Mouse (Mus musculus): ENCODE measurements around the gene Esyt2.

Gene Esyt2

DNA sequence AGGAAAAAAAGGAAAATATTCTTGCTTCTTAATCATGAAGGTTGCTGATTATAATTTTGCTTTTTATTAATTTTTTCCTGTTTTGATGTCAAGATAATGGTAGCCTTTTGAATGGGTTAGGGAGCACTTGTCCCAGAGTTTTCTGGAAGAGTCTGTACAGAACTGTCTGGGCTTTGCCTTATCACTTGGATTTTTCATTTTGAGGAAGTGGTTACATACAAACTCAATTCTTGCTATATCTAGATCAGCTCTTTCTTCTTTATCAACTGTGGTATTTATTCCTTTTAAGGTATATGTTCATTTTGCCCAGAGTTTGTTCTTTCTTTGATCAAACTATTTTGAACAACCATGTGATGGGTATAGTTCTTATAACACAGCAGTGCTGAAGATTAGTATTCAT lies 81.1 kb downstream of the Esyt2 start:
- no peak for DNase-seq (ENCODE audit: low read depth)

DNA sequence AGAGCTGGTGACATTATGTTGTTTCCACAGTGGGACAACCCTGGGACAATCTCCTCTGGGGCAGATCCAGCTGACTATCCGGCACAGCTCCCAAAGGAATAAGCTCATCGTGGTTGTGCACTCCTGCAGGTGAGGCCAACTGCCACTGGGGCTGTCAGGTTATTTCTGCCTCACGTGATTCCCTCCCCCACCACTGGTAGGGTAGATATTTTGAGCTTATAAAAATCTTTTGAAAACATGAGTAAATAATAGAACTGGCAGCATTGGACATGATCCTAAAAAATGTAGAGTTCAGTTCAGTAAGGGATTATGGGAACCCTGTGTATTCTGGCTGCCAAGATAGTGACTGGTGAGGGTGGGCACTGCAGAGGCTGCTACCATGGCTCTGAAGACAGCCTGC lies 85.9 kb downstream of the Esyt2 start:
- no peak for DNase-seq (ENCODE audit: low read depth)

DNA sequence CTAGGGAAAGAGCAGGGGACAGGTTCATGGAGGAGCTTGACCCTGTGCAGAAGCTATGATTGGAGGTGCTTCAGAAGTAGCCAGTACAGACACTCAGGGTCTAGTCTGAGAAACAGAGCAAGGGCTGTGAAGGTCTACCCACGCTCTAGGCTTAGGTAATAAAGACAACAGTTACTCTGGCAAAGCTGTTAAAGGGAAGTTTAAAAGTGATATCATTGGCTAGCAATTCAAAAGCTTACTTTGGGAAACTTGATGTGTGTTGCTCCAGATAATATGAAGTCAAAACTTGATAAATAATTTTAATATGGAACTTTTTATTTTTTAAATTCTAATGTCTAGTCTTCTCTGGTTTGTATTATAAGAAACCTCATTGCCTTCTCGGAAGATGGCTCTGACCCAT lies 86.3 kb downstream of the Esyt2 start:
- DNase-seq (ENCODE audit: low read depth): no peak

DNA sequence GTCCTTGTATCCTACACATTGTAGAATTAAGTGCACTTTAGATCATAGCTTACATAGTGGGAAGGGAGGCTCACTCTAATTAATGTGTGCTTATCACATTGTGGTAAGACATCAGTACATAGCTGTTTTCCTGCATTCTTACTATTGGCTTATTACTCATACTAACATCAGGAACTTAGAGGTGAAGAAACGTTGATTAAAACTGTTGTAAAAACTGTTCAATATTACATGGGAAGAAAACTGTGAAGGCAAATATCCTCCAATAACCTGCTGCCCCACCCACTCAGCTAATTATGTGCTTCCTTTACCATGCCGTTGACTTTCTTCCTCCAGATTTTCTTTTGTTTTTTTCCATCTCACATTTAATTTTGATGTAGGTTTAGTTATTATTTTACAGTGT lies 87.9 kb downstream of the Esyt2 start:
- no peak for DNase-seq (ENCODE audit: low read depth)

DNA sequence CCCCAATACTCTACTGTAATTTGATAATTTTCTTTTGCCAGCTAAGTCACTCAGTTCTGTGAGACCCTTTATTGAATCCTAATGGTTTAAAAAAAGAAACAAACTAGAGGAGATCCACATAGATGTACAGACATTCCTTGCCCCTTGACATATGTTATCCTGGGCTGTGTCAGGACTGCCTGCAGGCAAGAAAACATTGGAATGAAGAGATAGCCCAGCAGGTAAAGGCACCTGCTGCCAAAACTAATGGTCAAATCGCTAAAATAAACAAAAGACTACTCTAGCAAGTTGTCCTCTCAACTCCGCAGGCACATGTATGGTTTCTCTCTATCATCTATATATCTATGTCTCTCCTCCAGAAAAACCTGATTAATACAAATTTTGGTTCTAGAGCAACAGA lies 102.1 kb downstream of the Esyt2 start:
- DNase-seq (ENCODE audit: low read depth): no peak

DNA sequence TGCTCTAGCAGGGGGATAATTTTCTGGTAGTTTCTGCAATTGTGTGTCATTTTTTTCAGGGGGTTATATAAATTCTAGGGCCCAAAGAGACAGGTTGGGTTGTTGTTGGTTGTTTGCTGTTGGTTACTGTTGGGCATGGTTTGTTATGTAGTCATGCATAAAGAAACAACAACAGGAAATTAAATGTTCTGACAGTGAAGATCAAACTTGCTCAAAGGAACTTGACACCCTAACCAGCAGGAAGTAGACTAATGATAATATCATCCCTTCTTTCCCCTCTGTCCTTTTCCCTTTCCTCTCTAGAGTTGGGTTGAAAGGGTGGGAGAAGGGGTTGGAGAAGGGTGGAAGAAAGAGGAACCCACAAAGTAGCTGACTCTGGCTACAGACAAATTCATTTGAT lies 103.0 kb downstream of the Esyt2 start:
- DNase-seq (ENCODE audit: low read depth): no peak

DNA sequence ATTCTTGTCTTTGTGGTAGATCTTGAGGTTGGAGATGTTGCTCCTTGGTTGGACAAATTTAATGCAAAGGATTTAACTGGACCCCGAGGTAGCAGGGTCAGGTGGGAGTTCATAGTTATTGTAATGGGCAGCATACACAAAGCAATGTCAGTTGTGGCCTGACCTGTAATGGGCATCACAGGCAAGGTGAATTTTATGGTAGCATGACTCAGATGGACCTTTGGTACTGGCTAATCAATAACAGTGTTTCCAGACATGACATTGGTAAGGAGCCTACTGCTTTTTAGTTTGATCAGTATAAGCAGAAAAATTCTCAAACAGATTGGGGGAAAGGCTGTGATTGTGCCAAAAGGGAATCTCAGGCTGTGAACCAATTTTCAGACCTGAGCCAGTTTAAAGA lies 105.8 kb downstream of the Esyt2 start:
- no peak for DNase-seq (ENCODE audit: low read depth)

DNA sequence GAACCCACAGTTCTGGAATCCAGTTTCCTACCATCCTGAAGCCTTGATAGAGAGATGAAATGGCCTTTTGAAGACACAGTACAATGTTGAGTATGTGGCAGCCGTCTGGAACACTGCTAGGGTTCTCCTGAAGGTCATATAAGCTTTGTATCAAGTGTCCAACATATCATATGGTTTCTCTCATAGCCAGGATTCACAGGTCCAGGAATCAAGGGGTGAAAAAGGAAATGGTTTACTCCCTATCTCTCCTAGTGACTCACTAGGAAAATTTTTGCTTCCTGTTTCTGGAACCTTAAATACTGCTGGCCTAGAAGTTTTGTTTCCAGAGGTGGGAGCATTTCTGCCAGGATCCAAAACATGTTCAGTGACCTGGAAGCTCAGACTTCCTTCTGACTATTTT lies 108.9 kb downstream of the Esyt2 start:
- peak; percentile 10 for DNase-seq (ENCODE audit: low read depth)

DNA sequence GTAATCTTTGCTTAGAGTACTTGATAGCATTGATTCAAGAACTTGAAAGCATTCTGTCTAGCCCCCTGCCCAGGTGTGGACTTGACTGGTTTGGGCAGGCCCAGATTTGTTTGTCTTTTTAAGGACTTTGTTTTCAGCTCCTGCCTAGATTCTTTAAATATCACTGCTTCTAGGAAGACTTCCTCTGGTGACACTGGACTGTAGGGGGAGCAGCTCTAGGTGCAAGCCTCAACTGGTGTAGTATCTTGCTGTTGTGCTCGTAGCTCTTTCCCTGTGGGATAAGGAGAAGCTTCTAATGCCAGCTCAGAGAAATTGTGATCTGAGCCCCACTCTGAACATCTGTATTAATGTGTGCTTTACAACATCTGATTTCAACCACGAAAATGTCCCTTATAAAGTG lies 113.3 kb downstream of the Esyt2 start:
- no peak for DNase-seq (ENCODE audit: low read depth)

DNA sequence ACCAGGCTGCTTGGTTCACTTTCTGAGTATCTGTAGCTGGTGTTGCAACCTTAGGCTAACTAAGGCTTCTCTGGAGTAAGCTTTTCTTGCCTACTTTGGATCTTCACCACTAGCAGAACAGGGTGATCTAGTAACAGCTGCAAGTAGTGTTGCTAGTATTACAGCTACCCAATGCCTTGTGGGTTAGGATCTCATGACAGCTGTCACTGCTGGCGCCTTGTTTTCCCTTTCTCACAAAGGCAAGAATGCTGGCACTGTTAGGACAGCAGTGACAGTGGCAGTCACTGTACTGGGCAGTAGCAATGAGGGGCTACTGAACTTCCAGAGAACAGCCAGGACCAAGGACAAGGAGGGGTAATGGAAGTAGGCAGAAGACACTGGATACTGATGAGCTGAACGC lies 114.3 kb downstream of the Esyt2 start:
- DNase-seq (ENCODE audit: low read depth): no peak

DNA sequence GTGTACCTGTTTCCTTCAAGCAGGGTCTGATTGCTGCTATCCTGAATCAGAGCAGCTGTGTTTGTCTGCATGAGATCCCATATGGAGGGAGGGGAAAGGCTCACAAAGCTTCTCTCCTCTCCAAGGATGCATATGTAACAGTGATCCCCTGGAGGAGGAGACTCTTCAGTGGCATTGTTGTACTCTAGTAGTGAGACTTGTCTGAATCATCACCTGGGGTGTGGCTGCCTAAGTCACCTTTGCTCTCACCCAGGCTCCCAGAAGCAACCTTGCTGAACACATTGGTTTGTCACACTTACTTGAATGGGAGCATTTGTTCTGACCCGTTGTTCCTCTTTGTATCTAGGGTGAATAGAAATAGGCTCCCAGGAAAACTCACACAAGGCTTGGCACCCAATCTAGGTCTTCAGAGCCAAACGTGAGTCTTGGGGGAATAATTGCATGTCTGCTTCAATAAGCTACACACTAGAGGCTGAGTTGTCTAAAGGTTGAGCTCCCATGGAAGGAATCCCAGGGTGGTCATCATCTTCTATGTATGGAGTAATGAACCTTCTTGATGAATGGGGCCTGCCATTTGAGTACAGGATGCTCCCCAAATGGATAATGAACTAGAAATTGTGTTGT lies 115.2 kb downstream of the Esyt2 start:
- peak; percentile 49 for DNase-seq (ENCODE audit: low read depth)

DNA sequence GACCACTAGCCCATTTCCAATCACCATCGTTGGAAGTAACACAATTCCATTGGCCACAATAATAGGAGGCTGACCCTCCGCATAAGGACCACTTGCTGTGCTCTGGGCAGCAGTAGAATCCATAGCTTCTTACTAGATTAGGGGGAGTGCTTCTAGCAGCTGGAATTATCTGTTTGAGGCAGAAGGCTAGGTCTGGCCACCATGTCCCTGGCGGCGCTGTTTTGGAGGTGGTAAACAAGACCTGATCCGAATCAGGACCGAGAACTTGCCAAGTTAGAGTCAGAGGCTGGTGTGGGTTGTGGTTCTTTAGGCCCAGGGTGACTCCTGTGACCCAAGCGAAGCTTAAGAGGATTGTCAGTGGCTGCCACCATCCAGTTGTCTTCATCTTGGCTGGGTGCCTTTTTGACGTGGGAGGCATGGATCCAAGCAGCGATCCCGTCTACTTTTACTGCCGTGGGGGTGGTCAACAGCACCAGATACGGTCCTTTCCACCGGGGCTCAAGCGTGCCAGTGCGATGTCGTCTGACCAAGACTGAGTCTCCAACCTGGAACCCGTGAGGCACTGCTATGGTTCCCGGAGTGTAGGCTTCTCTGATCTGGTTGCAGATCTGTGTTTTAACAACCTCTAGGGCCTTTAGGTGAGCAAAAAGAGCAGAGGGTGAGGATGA lies 123.2 kb downstream of the Esyt2 start:
- peak; percentile 8 for DNase-seq (ENCODE audit: low read depth)

DNA sequence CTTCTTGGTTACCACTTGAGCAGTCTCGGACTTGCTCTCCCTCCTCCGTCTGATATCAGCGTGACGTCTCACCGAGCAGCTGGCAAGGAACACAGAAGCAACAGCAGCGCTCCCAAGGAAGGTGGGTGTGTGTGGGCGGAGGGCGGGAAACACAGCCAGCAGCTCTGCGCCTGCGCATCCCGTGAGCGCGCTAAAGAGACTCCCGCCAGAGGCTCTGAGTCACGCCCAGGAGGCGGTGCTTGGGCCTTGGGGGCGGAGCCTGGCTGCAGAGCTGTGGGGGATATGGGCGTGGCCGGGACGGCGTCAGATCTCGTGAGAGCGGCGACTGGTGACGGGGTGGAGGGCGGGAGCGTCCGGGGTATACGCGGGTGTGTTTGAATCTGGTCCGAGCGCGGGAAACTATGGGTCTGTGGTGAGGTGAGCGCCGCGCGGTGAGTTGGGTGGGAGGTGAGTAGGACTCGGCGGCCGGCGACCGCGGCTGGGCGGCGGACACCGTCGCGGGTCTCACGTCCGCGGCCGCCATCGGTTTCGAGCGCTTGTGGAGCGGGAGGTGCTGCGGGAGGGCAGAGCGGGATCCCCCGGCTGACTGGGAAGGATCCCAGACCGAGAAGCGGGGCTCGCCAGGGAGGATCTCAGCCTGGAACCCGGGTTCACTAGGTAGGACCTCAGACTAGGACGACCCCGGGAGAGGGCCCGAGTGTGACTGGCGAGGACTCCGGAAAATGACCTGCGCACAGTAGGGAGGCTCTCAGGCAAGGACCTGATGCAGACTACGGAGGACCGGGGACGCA lies 124.2 kb downstream of the Esyt2 start, which contains the start of gene Ncapg2:
Ncapg2 (plus strand) TSS at position 358 of the 791 bp plus-strand sequence.
- peak; percentile 100 for DNase-seq (ENCODE audit: low read depth)

DNA sequence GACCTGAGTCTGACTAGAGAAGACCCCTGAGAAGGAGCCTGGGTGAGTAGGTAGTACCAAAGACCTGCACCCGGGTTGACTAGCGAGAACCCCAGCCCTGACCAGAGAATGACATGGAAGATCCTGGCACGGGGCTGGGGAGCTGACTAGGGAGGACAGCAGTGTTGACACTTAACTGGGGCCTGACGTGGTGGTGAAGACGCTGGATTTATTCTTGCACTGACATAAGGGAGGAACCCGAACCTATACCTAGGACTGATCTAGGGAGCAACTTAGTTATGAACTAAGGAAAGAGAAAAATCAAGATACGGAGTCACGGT lies 124.8 kb downstream of the Esyt2 start:
- peak; percentile 20 for DNase-seq (ENCODE audit: low read depth)

DNA sequence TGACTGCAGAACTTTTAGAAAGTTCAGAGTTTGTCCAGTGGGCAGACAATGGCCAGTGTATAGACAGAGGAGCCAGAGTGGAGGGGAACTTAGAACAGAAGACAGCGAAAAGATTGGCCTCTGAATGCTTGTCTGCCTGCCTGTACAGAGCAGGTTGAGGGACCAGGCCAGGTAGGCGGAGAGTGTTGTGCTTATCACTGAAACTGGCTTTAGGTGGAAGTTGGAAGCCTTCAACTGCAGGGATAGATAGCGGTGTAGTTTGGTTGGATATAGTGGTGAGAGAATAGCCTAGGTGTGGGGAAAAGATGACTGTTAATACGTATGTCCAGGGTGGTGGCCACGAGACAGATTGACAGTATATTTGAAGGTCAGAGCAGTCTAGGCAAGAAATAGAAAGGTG lies 126.9 kb downstream of the Esyt2 start:
- DNase-seq (ENCODE audit: low read depth): no peak

DNA sequence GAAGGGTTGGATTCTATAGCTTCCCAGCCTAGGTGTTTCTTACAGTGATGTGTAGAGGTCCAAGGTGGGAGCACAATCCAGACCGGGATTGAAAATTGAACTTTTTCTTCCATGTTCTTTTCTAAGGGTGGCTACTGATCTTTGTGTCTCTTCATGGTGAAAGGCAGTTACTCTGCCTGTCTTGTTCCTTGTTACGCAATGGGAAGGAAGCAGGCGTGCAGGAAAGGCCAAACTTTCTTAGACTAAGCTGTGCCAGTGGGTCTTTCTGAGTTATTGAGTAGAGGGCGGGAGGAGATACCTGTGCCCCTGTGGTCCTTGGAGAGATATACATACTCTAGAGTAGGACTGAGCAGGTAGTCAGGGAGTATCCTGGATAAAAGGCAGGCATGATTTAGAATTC lies 133.9 kb downstream of the Esyt2 start:
- DNase-seq (ENCODE audit: low read depth): no peak

DNA sequence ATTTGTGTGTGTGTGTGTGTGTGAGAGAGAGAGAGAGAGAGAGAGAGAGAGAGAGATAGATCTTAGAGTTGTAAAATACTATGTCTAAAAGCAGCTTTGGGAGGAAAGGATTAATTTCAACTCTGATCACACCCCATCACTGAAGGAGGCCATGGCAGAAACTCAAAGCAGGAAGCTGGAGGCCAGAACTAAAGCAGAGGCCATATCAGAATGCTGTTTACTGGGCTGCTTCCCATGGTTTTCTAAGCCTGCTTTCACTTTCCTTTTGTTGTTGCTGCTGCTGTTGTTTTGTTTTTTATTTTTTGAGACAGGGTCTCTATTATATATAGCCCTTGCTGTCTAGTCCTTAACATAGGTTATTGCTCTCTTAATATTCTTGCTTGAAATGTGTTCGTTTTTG lies 135.5 kb downstream of the Esyt2 start:
- peak; percentile 11 for DNase-seq (ENCODE audit: low read depth)

DNA sequence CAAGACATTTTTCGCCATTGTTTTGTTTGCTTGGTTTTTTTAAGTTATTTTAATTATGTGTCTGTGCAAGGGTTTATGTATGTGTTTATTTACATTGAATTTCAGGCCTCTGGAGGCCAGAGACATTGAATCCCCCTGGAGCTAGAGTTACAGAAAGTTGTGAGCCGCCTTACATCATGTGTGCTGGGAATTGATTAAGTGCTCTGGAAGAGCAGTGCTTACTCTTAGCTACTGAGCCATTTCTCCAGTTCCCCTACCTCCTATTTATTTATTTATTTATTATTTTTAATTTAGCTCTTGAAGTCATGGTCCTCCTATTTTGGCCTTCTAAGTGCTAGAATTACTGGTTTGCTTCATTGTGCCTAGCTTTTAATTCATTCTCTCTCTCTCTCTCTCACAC lies 140.7 kb downstream of the Esyt2 start:
- DNase-seq (ENCODE audit: low read depth): no peak

DNA sequence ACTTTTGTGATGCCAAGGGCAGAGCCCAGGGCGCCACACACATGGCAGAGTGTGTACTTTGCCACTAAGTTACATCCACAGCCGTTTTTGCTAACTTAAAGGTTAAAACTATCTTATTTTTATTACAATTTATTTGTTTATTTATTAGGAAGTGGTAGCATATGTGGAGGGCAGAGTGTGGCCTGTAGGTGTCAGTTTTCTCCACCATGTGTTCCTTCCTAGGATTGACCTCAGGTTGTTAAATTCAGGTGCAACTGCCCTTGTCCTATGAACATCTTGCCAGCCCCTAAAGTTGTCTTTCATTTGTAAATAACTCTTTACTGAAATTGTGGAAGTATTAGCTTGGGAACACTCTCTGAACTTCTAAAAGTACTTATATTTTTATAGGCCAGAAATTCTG lies 144.4 kb downstream of the Esyt2 start:
- peak; percentile 30 for DNase-seq (ENCODE audit: low read depth)

DNA sequence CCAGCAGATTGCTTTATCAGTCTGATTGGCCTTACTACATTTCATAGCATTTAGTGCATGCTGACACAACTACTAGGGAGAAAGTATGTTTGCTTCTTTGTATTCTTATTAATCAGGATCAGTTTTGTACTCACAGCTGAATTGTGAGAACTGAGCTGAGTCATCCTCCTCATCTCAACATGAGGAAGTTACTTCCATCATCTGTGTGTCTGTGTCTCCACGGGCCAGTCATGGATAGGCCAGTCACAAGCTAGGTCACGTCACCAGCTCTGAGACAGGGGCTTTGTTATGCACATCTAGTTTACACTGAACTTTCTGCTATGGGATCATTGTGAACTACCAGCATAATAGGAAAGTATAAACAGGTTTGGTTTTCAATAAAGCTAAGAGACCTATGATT lies 152.7 kb downstream of the Esyt2 start:
- DNase-seq (ENCODE audit: low read depth): no peak

DNA sequence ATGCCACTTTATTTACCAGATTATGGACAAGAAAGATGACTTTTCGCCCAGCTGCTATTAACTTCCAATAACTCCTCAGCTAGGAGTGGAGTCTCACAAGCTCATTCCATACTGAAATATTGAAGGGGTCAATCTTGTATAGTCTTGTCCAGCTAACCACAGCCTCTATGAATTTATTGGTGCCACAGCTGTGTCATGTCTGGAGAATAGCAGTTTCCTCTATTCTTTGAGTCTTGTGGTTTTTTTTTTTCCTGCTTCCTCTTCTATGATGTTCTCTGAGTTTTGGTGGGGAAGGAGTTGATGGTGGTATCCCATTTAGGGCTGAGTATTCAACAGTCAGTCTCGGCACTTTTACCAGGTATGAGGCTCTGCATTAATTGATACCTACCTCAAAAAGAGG lies 154.2 kb downstream of the Esyt2 start:
- DNase-seq (ENCODE audit: low read depth): no peak

DNA sequence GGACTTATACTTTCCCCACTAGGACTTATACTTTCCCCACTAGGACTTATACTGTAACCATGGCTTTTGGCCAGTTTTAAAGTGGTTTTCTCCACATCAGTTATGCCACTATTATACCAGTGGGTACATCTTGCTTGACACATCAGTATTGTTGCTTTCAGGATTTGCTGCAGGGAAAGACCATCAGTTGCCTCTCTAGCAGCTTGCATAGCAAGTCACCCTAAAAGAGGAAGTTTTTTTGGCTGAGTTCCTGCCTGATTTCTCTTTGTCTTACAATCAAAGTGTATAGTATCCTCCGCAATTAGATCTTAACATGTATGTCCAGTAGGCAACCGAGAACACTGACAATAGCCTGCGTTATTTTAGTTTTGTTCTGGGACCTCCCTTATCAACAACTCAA lies 155.1 kb downstream of the Esyt2 start:
- DNase-seq (ENCODE audit: low read depth): no peak

DNA sequence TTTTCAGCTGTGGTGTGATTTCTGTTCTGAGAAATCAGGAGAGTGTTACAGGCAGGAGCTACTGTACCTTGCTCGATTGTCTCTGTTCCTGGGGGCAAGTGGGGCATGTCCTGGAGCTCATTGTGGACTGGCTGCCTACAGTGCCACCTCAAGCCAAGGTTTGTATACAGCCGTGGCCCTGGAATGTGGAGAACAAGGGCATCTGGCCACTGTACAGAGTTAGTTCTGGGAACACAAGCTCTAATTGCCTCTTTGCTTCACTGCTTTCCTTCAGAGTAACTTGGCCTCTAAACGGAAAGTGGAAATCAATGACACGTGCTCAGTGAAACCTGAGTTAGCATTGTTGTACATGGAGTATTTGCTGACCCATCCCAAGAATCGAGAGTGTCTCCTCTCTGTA lies 157.6 kb downstream of the Esyt2 start:
- no peak for DNase-seq (ENCODE audit: low read depth)

Data from NIH3T3 (cell line).